Mouse (Mus musculus) C2C12 (cell line): ENCODE measurements around the gene Gm20388.

Experiments
- CTCF ChIP-seq: IDR thresholded peaks from one replicate; pipeline ENCODE4 v1.5.1; 2011; ENCODE audit not compliant: control insufficient read depth, insufficient read depth, insufficient read length
- FOSL1 ChIP-seq: IDR thresholded peaks from one replicate; pipeline ENCODE4 v1.8.0; 2011; ENCODE audit warnings: mild to moderate bottlenecking, low read length; ENCODE audit not compliant: poor library complexity, insufficient read depth, severe bottlenecking
- MYOD1 ChIP-seq: IDR thresholded peaks from one replicate; pipeline ENCODE4 v1.6.1; 2011; ENCODE audit warnings: low read depth; ENCODE audit not compliant: control insufficient read depth, insufficient read length
- MYOG ChIP-seq: IDR thresholded peaks from one replicate; pipeline ENCODE4 v1.6.1; 2011; ENCODE audit not compliant: control insufficient read depth, insufficient read length; ENCODE audit errors: extremely low read depth
- USF1 ChIP-seq: IDR thresholded peaks from one replicate; pipeline ENCODE4 v1.6.1; 2011; ENCODE audit warnings: low read depth, mild to moderate bottlenecking, control low read depth, moderate library complexity

DNA sequence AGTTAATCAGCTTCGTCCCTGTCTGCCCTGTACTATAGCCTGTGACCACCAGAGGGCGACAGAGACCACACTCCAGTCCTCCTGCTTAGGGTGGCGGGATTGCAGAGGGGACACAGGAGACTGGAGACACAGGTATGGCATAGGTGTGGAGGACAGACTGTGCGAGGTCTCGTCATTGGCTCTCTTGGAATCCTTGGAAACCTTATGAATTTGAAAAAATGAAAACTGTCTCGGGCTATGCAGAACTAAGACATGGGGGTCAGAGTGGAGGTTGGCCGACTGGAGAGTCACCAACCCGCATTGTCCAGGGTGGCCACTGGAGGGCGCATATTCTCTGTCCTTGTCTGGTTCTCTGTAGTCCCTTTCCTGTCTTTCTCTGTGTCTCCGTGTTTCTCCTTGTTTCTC, 268.4 kb downstream of the Gm20388 start:
- TF ChIP-seq CTCF (peak; percentile 76), MYOG (no peak), MYOD1 (no peak), USF1 (no peak), FOSL1 (no peak)
